ENCODE assay signal across 15 mouse cellular contexts in the genomic region with DNA sequence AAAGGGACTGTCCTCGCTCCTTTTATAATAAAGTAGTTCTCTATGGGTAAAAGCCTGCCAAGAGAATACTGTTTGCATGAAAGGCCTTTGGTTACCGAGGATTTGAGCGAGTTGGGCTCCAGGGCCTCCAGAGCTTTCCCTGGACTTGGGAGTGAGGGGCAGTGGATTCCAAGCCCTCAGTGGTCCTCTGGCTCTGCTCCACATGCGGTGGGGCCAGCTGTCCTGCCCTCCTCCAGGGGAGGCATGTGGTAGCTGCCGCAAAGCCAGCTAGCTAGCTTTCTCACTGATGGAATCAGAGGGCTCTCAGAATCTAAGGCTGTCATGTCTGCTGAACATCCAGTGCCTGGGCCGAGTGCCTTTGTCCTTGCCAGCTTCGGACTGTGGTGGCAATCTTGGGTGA.
"Had no signal": no experiment of that assay in that cellular context is flagged by ENCODE, and none has a peak within 500 bp of the region (broad histone marks: within the 10 kb centered on the region; RNA-seq: fewer than 3 reads in every experiment).

No protein-coding gene starts in this region.

- H3K4me3 ChIP-seq: left cerebral cortex, adult 2 months; limb, embryonic 12.5 days; liver, embryonic 13.5 days; lung, embryonic 15.5 days; megakaryocyte, embryonic 14.5 days; neural tube, embryonic 12.5 days had no signal

- H3K9ac ChIP-seq: limb, embryonic 12.5 days; liver, embryonic 13.5 days; liver, postnatal 0 days; lung, embryonic 15.5 days; neural tube, embryonic 12.5 days had no signal

- H3K9me3 ChIP-seq: limb, embryonic 12.5 days; liver, embryonic 13.5 days; lung, embryonic 15.5 days; megakaryocyte, embryonic 14.5 days; neural tube, embryonic 12.5 days had no signal

- H3K27ac ChIP-seq: left cerebral cortex, adult 2 months; limb, embryonic 12.5 days; liver, embryonic 13.5 days; lung, embryonic 15.5 days; macrophage; neural tube, embryonic 12.5 days; stomach, postnatal 0 days had no signal

- H3K27me3 ChIP-seq: limb, embryonic 12.5 days; liver, embryonic 13.5 days; lung, embryonic 15.5 days; megakaryocyte, embryonic 14.5 days; neural tube, embryonic 12.5 days had no signal

- H3K4me1 ChIP-seq: neural tube, embryonic 12.5 days had no signal

- ATAC-seq: liver, postnatal 0 days had no signal

- H3K4me2 ChIP-seq: limb, embryonic 12.5 days; liver, embryonic 13.5 days; lung, embryonic 15.5 days; midbrain, embryonic 11.5 days; neural tube, embryonic 12.5 days had no signal

- DNase-seq: kidney, postnatal 10 days; kidney, postnatal 4 days; liver; liver, embryonic 13.5 days; liver, postnatal 0 days; lung, postnatal 14 days; thymus, postnatal 4 days had no signal

- H3K36me3 ChIP-seq: lung, embryonic 15.5 days had no signal
